Mouse (Mus musculus) liver, embryonic 11.5 days (tissue): ENCODE results near the gene Ccdc60. TPM values are rescaled to one million over a fixed set of nuclear protein-coding genes. Genes with fewer than 3 reads are reported as not detected.
A peak's percentile ranks its signal among the peaks of the same experiment; 100 is the strongest.
"Not testable (repeated sequence)": the region's sequence is repeated elsewhere in the genome, so short reads cannot be mapped to it uniquely, and the experiment has no call there.

ENCODE experiments used
- ATAC-seq: fragments of 200-750 bp; cut with Nextera tagmentation; replicated peaks from 2 replicates; pipeline ENCODE4 v1.8.0; 2017; ENCODE audit warnings: moderate number of reproducible peaks, mild to moderate bottlenecking, moderate TSS enrichment, moderate library complexity; ENCODE audit not compliant: low FRiP score
- DNase-seq: peaks from one replicate; pipeline ENCODE4 v3.0.0-alpha.2; 2017; ENCODE audit warnings: low spot score
- H3K27ac ChIP-seq: fragments of 300-500 bp; sonication (generic); 2 replicates; pipeline ENCODE4 v1.5.1; 2014; ENCODE audit warnings: mild to moderate bottlenecking, low read depth, low read length, control low read depth
- H3K27me3 ChIP-seq: fragments of 300-500 bp; sonication (generic); replicated peaks from 2 replicates; pipeline ENCODE4 v1.6.1; 2014; ENCODE audit warnings: low read length, mixed read lengths; ENCODE audit not compliant: control insufficient read depth, insufficient read depth
- H3K36me3 ChIP-seq: fragments of 300-500 bp; sonication (generic); 2 replicates; pipeline ENCODE4 v1.6.1; 2014; ENCODE audit warnings: mild to moderate bottlenecking, low read length, moderate library complexity, mixed read lengths; ENCODE audit not compliant: control insufficient read depth, insufficient read depth
- H3K4me1 ChIP-seq: fragments of 300-500 bp; sonication (generic); replicated peaks from 2 replicates; pipeline ENCODE4 v1.6.1; 2014; ENCODE audit warnings: low read length, mixed read lengths; ENCODE audit not compliant: control insufficient read depth, insufficient read depth
- H3K4me2 ChIP-seq: fragments of 300-500 bp; sonication (generic); 2 replicates; pipeline ENCODE4 v1.6.1; 2014; ENCODE audit warnings: mild to moderate bottlenecking, control low read depth, moderate library complexity
- H3K4me3 ChIP-seq: fragments of 300-500 bp; sonication (generic); 2 replicates; pipeline ENCODE4 v1.5.1; 2014; ENCODE audit warnings: low read depth, low read length, control low read depth
- H3K9ac ChIP-seq: fragments of 300-500 bp; sonication (generic); 2 replicates; pipeline ENCODE4 v1.6.1; 2014; ENCODE audit warnings: low read depth, low read length, control low read depth
- H3K9me3 ChIP-seq: fragments of 300-500 bp; sonication (generic); 2 replicates; pipeline ENCODE4 v1.6.1; 2016; ENCODE audit warnings: low read length, inconsistent platforms, mixed read lengths; ENCODE audit not compliant: control insufficient read depth
- WGBS: fragments of 180-500 bp; shearing (Covaris S2); extraction: QIAGEN DNeasy Blood & Tissue Kit; methylation state at CpG from one replicate; pipeline ENCODE4 v1.1.7; 2014; 5-methylcytosine and 5-hydroxymethylcytosine counted together
- polyA plus RNA-seq: library from polyadenylated mRNA; unstranded; fragments of >200 nt; fragmentation: Nextera tagmentation; extraction: Ambion mirVana; gene quantifications from 2 replicates; pipeline ENCODE4 v1.2.1, GENCODE M21; 2014

Ccdc60 gene
- polyA plus RNA-seq, 1 experiment from 2014 or later: 0.25 TPM

DNA sequence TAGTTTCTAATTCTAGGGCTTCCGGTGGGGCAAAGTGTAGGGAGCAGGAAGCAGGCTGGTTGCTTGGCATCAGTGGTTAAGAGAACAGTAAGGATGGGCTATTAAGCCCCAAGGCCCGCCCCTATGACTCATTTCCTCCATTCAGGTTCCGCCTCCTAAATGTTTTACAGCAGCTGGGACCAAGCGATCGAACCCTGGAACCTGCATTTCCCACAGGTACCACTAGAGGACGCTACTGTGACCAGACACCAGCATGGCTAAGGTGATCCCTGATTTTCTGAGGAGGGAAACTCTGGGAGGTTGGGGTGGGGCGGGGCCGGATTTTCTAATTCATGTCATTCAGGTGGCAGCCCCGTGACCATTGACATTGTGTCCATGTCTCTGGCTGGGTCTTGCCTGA lies 96.1 kb downstream of the Ccdc60 start:
- no peaks in the 10 kb centered on the region; the same call in none of the 2 replicates for H3K27me3 ChIP-seq
- no peak overlapping the region for H3K4me2 ChIP-seq
- no peak overlapping the region for H3K27ac ChIP-seq
- WGBS: 57% methylated on average over 9 of the region's 9 CpGs
- H3K36me3 ChIP-seq: no peaks in the 10 kb centered on the region
- no peaks in the 10 kb centered on the region for H3K9me3 ChIP-seq
- DNase-seq: no peak
- no peak for ATAC-seq
- H3K9ac ChIP-seq: no peak overlapping the region
- H3K4me3 ChIP-seq: no peak overlapping the region
- H3K4me1 ChIP-seq: no peaks in the 10 kb centered on the region

DNA sequence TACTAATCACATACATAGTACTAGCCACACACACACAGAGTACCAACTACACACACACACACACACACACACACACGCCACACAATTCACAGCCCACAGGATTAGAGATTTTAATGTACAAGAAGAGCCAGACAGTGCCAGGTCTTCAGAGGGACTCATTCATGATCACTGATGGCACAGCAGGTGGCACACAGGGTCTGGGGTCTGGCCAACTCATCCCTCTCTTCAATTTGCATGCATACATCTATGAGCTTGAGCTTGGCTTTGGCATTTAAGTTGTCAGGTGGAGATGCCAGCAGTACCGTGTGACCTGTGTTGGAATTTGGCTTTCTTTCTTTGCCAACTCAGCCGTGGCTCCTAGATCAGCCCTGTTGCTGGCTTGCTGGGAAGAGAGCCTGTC lies 97.2 kb downstream of the Ccdc60 start:
- ATAC-seq: no peak
- DNase-seq: no peak
- Histone ChIP-seq H3K27ac (no peak overlapping the region), H3K27me3 (no peaks in the 10 kb centered on the region; the same call in none of the 2 replicates), H3K36me3 (no peaks in the 10 kb centered on the region), H3K4me2 (no peak overlapping the region), H3K9me3 (no peaks in the 10 kb centered on the region), H3K9ac (no peak overlapping the region), H3K4me3 (no peak overlapping the region), H3K4me1 (no peaks in the 10 kb centered on the region)
- 87% methylated on average over 3 of the region's 3 CpGs for WGBS

DNA sequence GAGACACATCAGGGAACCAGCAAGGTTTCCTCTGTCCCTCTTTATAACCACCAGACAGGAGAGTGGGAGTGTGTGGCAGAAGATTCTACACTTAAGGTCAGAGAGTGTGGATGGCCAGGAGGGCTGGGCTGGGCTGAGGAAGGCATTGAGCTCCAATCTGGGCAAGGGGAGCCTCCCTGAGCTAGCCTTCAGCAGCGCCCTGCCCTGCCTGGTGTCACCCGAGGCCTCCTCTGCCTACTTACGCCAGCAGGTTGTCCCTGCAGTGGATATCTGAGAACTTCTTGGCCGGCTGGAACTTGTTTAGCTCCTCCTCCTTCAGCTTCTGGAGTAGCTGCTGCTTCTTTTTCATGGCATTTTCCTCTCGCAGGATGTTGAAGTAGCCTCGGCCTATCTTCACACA lies 99.0 kb downstream of the Ccdc60 start:
- H3K36me3 ChIP-seq: no peaks in the 10 kb centered on the region
- H3K27ac ChIP-seq: no peak overlapping the region
- H3K9ac ChIP-seq: no peak overlapping the region
- ATAC-seq (no peak), DNase-seq (no peak)
- H3K4me1 ChIP-seq: no peaks in the 10 kb centered on the region
- no peak overlapping the region for H3K4me2 ChIP-seq
- H3K27me3 ChIP-seq: no peaks in the 10 kb centered on the region; the same call in none of the 2 replicates
- 47% methylated on average over 6 of the region's 6 CpGs for WGBS
- no peaks in the 10 kb centered on the region for H3K9me3 ChIP-seq
- H3K4me3 ChIP-seq: no peak overlapping the region

DNA sequence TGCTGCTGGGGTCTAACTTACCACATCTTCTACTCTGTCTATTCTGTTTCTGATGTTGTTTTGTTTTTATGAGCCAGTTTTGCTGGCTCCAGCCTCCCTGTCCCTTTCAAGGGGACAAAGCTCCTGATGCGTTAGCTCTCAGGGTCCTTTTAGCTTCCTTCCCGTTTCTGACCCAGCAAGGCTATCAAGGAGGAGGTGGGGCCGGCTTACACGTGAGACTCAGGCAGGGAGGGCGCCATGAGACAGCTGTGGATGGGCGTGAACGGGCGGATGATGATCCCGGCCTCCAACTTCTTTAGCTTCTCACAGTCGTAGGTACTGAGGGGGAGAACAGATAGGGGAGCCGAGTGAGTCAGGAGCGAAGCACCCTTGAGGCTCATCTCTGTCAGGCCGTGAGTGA lies 108.2 kb downstream of the Ccdc60 start:
- H3K9me3 ChIP-seq: no peaks in the 10 kb centered on the region
- DNase-seq (no peak), ATAC-seq (no peak)
- H3K4me1 ChIP-seq: no peaks in the 10 kb centered on the region; the same call in 1 of the 2 replicates
- no peak overlapping the region for H3K9ac ChIP-seq
- WGBS: 9% methylated on average over 13 of the region's 13 CpGs
- no peaks in the 10 kb centered on the region for H3K27me3 ChIP-seq
- H3K27ac ChIP-seq: no peak overlapping the region
- H3K4me2 ChIP-seq: 0 out of 2 replicates have a peak overlapping the region, but pooled peaks have one; percentile 17
- no peak overlapping the region for H3K4me3 ChIP-seq
- H3K36me3 ChIP-seq: no peaks in the 10 kb centered on the region

DNA sequence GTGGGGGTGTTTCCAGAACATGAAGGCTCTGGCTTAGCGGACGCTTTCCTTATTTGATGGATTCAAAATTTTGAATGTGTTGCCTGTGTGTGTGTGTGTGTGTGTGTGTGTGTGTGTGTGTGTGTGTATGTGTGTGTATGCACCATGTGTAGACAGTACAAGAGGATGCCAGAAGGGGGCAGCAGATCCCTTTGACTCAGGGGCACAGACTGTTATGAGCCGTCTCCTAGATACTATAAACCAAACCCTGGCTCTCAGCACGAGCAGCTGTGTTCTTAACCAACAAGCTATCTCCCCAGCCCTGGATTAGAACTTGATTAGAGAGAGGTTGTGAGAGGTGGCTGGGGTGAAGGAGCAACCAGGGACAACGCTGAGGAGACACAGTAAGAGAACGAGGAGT lies 117.1 kb downstream of the Ccdc60 start:
- Histone ChIP-seq H3K4me3 (no peak overlapping the region), H3K27me3 (no peaks in the 10 kb centered on the region), H3K36me3 (no peaks in the 10 kb centered on the region), H3K4me1 (no peaks in the 10 kb centered on the region), H3K9me3 (no peaks in the 10 kb centered on the region), H3K9ac (no peak overlapping the region), H3K4me2 (no peak overlapping the region), H3K27ac (no peak overlapping the region)
- ATAC-seq (no peak), DNase-seq (no peak)
- 86% methylated on average over 6 of the region's 6 CpGs for WGBS

DNA sequence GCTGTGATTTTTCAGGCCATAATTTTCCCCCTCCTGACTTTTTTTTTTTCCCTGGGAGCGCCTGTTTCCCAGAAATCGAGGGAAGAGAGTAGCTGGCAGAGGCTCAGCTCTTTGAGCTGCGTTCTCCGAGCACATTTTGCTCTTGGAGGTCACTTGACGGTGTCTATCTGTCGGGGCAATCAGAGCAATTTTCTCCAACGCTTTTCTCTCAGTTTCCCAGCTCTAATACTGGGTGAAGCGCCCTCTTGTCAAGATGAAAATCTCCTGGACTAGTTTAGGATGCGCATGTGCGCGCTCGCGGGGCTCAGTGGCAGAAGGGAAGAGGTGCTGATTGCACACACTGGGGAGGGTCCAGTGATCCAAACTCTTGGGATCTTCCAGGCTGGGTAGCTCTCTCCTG lies 121.8 kb downstream of the Ccdc60 start:
- no peak overlapping the region for H3K4me3 ChIP-seq
- H3K4me2 ChIP-seq: no peak overlapping the region
- H3K4me1 ChIP-seq: no peaks in the 10 kb centered on the region
- no peaks in the 10 kb centered on the region for H3K9me3 ChIP-seq
- H3K27me3 ChIP-seq: no peaks in the 10 kb centered on the region
- H3K36me3 ChIP-seq: no peaks in the 10 kb centered on the region
- no peak overlapping the region for H3K9ac ChIP-seq
- ATAC-seq (no peak), DNase-seq (no peak)
- no peak overlapping the region for H3K27ac ChIP-seq
- WGBS: 77% methylated on average over 13 of the region's 13 CpGs

DNA sequence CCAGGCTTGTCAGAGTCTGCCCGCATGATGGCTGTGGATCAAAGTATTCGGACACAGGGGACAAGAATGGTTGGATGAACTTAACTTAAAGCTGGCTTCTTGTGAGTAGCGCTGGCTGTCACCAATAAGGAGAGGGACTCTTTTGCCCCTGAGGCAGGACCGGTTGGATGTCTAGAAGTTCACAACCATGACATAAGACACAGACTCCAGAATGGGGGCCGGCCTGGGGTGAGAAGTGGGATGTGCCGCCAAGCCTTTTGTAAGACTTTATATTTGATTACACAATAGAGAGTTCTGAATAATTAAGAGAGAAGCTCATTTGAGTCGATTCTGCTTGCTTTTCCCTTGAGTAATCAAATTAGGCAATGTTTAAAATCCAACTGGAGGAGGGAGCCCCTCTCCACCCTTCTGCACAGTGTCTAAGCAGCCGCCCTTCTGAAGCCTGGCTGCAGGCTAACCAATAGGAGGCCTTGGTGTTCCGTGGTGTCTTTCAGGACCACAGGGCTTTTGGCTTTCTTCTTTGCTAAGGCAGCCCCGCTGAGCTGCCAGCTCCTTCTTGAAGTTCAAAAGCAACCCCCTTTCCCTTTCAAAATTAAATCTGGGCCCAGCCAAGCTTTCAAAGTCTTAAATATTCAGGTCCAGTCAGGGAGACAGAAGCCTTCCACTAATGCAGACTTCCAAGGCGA lies 123.4 kb downstream of the Ccdc60 start:
- Histone ChIP-seq H3K27me3 (no peaks in the 10 kb centered on the region), H3K9me3 (no peaks in the 10 kb centered on the region), H3K4me2 (no peak overlapping the region), H3K4me3 (no peak overlapping the region), H3K4me1 (no peaks in the 10 kb centered on the region), H3K36me3 (no peaks in the 10 kb centered on the region), H3K9ac (no peak overlapping the region), H3K27ac (no peak overlapping the region)
- WGBS: 67% methylated on average over 11 of the region's 11 CpGs
- DNase-seq (no peak), ATAC-seq (no peak)

DNA sequence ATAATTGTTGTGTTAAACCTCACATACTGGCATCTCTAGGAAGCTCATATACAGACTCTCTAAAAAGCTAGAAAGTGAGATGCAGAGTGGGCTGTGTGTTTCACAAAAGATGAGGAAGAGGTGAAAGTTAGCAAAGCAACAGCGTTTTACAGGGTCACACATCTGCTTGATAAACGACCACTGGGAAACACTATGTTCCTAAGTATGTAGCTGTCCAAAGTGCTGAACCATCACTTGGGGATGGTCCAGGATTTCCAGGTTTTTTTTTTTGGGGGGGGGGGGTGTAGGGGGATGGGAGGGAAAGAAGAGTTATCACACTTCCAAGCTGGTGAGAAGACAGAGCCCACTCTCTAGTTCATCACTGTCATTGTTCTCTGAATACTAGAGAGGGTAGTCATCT lies 134.0 kb downstream of the Ccdc60 start:
- 27% methylated on average over 2 of the region's 2 CpGs for WGBS
- H3K9me3 ChIP-seq: no peaks in the 10 kb centered on the region
- H3K27me3 ChIP-seq: no peaks in the 10 kb centered on the region
- DNase-seq (no peak), ATAC-seq (no peak)
- no peak overlapping the region for H3K27ac ChIP-seq
- no peak overlapping the region for H3K4me2 ChIP-seq
- H3K36me3 ChIP-seq: no peaks in the 10 kb centered on the region
- H3K4me3 ChIP-seq: no peak overlapping the region
- H3K4me1 ChIP-seq: no peaks in the 10 kb centered on the region
- no peak overlapping the region for H3K9ac ChIP-seq

DNA sequence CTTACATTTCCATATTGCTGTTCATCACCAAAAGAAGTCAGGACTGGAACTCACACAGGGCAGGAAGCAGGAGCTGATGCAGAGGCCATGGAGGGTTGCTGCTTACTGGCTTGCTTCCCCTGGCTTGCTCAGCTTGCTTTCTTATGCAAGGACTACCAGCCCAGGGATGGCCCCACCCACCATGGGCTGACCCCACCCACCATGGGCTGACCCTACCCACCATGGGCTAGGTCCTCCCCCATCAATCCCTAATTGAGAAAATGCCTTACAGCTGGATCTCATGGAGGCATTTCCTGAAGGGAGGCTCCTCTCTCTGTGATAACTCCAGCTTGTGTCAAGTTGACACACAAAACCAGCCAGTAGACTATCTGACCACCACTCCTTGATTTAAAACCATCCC lies 142.3 kb downstream of the Ccdc60 start:
- not testable (repeated sequence) for H3K27me3 ChIP-seq, H3K27ac ChIP-seq, H3K4me1 ChIP-seq, H3K4me2 ChIP-seq, H3K4me3 ChIP-seq, H3K9me3 ChIP-seq, DNase-seq, H3K9ac ChIP-seq, ATAC-seq, H3K36me3 ChIP-seq
